Mouse (Mus musculus) thymus, adult 2 months (tissue): ENCODE data around the gene Rnf7. TPM values are rescaled to one million over a fixed set of nuclear protein-coding genes. Genes with fewer than 3 reads are reported as not detected.

ENCODE experiments used
- DNase-seq: peaks from one replicate; pipeline ENCODE4 v3.0.0; 2021
- H3K27ac ChIP-seq: fragments of 200-500 bp; 2 replicates; pipeline ENCODE4 v1.5.1; 2012; ENCODE audit warnings: low read length, control low read depth; ENCODE audit not compliant: control insufficient read depth, insufficient read depth
- H3K27me3 ChIP-seq: fragments of 200-500 bp; 2 replicates; pipeline ENCODE4 v1.6.1; 2012; ENCODE audit warnings: mild to moderate bottlenecking, low read length, moderate library complexity, mixed read lengths; ENCODE audit not compliant: control insufficient read depth, insufficient read depth
- H3K36me3 ChIP-seq: fragments of 200-500 bp; 2 replicates; pipeline ENCODE4 v1.6.1; 2012; ENCODE audit warnings: mild to moderate bottlenecking, low read length, moderate library complexity; ENCODE audit not compliant: control insufficient read depth, insufficient read depth
- H3K4me1 ChIP-seq: fragments of 200-500 bp; replicated peaks from 2 replicates; pipeline ENCODE4 v1.6.1; 2012; ENCODE audit warnings: low read length; ENCODE audit not compliant: control insufficient read depth, insufficient read depth
- H3K4me3 ChIP-seq: fragments of 200-500 bp; 2 replicates; pipeline ENCODE4 v1.5.1; 2012; ENCODE audit warnings: mild to moderate bottlenecking, low read length, control low read depth, moderate library complexity; ENCODE audit not compliant: control insufficient read depth, insufficient read depth
- CTCF ChIP-seq: fragments of 200-500 bp; IDR thresholded peaks from 2 replicates; pipeline ENCODE4 v1.5.1; 2012; ENCODE audit warnings: mild to moderate bottlenecking, control low read depth, low read length, moderate library complexity, borderline replicate concordance; ENCODE audit not compliant: control insufficient read depth, poor library complexity, insufficient read depth; ENCODE audit errors: extremely low read depth
- POLR2A ChIP-seq: fragments of 200-500 bp; IDR thresholded peaks from 2 replicates; pipeline ENCODE4 v1.6.1; 2012; ENCODE audit warnings: mild to moderate bottlenecking, low read length, control low read depth, moderate library complexity; ENCODE audit not compliant: control insufficient read depth, poor library complexity, insufficient read depth; ENCODE audit errors: extremely low read depth
- WGBS: fragments of 180-500 bp; shearing (Covaris S2); methylation state at CpG from one replicate; pipeline ENCODE4 v1.1.7; 2018; 5-methylcytosine and 5-hydroxymethylcytosine counted together
- polyA plus RNA-seq: library from polyadenylated mRNA; depleted of rRNA; stranded (reverse); fragments of >200 nt; gene quantifications from 2 replicates; pipeline ENCODE4 v1.2.3, GENCODE M21; 2012

Gene Rnf7
- polyA plus RNA-seq, 1 experiment: 157 TPM

DNA sequence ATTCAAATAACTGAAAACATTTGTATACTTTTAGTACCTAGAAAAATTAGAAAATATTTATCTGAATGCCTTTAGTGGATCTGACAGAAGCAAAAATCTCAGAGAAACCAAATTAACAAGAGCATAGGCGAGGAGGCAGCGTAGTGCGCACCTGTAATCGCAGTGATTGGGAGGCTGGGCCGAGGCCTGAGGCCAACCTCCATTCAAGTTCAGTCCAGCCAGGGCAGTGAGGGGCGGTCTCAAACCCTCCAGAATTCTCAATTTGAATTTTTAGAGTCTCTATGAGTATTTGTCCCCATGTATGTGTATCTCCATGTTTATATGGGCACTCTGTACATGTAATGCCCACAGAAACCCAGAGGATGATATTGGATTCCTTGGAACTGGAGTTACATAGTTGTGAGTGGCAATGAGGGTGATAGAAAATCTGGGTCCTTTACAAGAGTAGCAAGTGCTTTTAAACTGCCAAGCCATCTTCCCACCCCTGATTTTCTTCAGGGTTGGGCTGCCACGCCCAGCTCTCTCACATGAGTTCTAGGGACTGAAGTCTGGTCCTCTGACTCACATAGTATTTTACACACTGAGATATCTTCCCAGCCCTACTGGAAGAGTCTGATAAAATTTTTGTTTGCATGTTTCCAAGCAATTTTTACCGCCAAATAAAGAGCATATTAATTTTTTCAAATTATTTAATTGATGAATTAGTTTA is 8.1 kb downstream of the Rnf7 start:
- Histone ChIP-seq H3K4me1 (no peaks in the 10 kb centered on the region), H3K27ac (no peak overlapping the region), H3K36me3 (peaks cover 28% of the 10 kb centered on the region), H3K27me3 (no peaks in the 10 kb centered on the region), H3K4me3 (no peak overlapping the region)
- 98% methylated on average over 8 of the region's 8 CpGs for WGBS
- TF ChIP-seq CTCF: no peak
- no peak for TF ChIP-seq POLR2A
- DNase-seq: no peak

DNA sequence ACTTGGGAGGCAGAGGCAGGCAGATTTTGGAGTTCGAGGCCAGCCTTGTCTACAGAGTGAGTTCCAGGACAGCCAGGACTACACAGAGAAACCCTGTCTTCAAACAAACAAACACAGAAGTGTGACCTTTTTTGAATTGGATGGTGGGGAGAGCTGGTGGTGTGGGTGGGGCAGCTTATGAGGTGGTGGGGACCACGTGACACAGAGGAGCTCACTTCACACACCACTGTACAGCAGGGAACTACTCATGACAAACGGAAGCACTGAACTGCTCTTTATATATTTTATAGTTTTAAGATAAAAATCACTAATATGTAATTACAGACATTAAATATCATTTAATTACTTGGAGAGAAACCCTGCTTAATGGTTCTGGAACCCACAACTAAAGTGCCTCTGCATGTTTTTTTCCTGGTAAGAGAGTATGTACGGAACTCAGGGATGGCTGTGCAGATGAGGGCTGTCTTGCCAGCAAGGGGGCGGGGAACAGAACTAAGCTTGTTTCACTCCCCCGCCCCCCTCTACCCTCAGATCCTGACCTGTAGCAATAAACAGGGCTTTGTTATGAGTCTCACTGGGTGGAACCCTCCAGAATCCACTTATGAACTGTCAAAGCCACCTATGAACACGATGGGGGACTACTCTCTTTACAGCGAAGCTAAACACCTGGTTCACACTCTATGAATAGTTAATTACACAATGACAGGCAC is 8.8 kb downstream of the Rnf7 start:
- Histone ChIP-seq H3K4me3 (no peak overlapping the region), H3K36me3 (peaks cover 23% of the 10 kb centered on the region), H3K4me1 (no peaks in the 10 kb centered on the region), H3K27ac (no peak overlapping the region), H3K27me3 (no peaks in the 10 kb centered on the region)
- DNase-seq: no peak
- 95% methylated on average over 8 of the region's 8 CpGs for WGBS
- TF ChIP-seq POLR2A (no peak), CTCF (no peak)

GRCm38 (mm10) chr9:96463708-96464107 is 14.8 kb downstream of the Rnf7 start:
- no peak overlapping the region for H3K27ac ChIP-seq
- no peak for DNase-seq
- H3K4me3 ChIP-seq: no peak overlapping the region
- H3K4me1 ChIP-seq: no peaks in the 10 kb centered on the region
- peaks cover 6% of the 10 kb centered on the region for H3K36me3 ChIP-seq
- 96% methylated on average over 10 of the region's 10 CpGs for WGBS
- TF ChIP-seq CTCF (no peak), POLR2A (no peak)
- H3K27me3 ChIP-seq: no peaks in the 10 kb centered on the region

GRCm38 (mm10) chr9:96461607-96462006 is 16.9 kb downstream of the Rnf7 start:
- no peaks in the 10 kb centered on the region for H3K4me1 ChIP-seq
- no peak overlapping the region for H3K4me3 ChIP-seq
- WGBS: 67% methylated on average over 1 of the region's 1 CpGs
- no peaks in the 10 kb centered on the region for H3K27me3 ChIP-seq
- no peak overlapping the region for H3K27ac ChIP-seq
- TF ChIP-seq CTCF: no peak
- no peak for TF ChIP-seq POLR2A
- DNase-seq: no peak
- no peaks in the 10 kb centered on the region; the same call in none of the 2 replicates for H3K36me3 ChIP-seq

- TF ChIP-seq CTCF (no peak), POLR2A (no peak)
- Histone ChIP-seq H3K4me1 (no peaks in the 10 kb centered on the region), H3K27me3 (no peaks in the 10 kb centered on the region), H3K27ac (no peak overlapping the region), H3K4me3 (no peak overlapping the region), H3K36me3 (no peaks in the 10 kb centered on the region; the same call in 1 of the 2 replicates)
- no peak for DNase-seq
- WGBS: 97% methylated on average over 10 of the region's 10 CpGs
Measured at GRCm38 (mm10) chr9:96460117-96460865, 18.2 kb downstream of the Rnf7 start.

DNA sequence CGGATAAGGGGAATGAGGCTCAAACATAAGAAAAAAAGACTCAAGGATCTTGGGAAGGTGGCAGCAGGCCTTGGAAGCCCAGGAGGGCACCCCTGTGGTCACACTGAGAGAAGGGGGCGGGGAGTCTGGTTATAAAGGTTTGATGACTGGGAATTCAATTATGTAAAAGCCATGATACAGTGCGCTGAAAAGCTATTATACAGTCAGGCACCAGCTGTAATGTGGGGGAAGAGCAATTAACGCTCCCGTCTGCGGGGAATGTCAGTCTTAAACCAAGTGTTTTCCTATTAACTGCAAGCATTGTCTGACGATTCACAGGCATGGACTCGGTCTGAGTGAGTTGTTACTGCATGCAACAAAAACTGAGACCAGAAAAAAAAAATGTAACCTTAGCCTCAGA is 22.9 kb downstream of the Rnf7 start:
- H3K4me3 ChIP-seq: no peak overlapping the region
- no peaks in the 10 kb centered on the region for H3K36me3 ChIP-seq
- H3K27me3 ChIP-seq: no peaks in the 10 kb centered on the region
- no peak overlapping the region for H3K27ac ChIP-seq
- DNase-seq: no peak
- TF ChIP-seq POLR2A: no peak
- no peak for TF ChIP-seq CTCF
- H3K4me1 ChIP-seq: no peaks in the 10 kb centered on the region
- WGBS: 94% methylated on average over 8 of the region's 8 CpGs
